Mouse (Mus musculus) left cerebral cortex, postnatal 10 days (tissue): Measurements from ENCODE around the gene Zc3h4. TPM values are rescaled to one million over a fixed set of nuclear protein-coding genes. Genes with fewer than 3 reads are reported as not detected.

Experiments used
- DNase-seq, 2 experiments: peaks; one replicate each; pipeline ENCODE4 v3.0.0; 2021 to 2022; ENCODE audit warnings: low spot score in 2 of 2, mixed read lengths in 1 of 2; ENCODE audit errors: extremely low spot score in 1 of 2
- intact Hi-C: fragments of 180-260 bp; cut with DNase I; formaldehyde crosslinking; loops from one replicate; pipeline ENCODE4 v1.15.1; 2025
- total RNA-seq, 2 experiments: library from RNA; stranded (reverse); gene quantifications; 2 replicates each; pipeline ENCODE4 v1.2.3; 2021

Zc3h4 gene
- total RNA-seq, 2 experiments from 2014 or later, result 54.3 to 57.2 TPM

DNA sequence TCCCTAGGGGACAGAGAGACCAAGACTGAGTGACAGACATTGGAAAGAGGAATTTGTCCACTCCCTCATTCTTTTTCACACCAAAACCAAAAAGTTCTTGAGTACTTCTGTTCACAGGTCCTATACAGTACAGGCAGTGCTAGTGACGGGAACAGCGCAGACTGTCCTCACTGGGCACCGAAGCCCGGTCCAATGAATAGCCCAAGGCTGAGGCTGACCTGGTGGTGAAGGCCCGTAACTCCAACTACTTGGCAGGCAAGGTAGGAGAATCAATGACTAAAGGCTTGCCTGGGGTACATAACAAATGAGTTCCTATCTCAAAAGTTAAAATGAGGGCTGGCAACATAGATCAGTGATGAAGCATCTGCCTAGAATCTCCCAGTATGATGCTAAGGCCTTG, 64.9 kb downstream of the Zc3h4 start:
- intact Hi-C loops, result loop anchor here (2.0 to 10.0 kb wide), 2 partner anchors 153 to 171 kb away; no protein-coding TSS in a partner anchor
- no peak for DNase-seq

- DNase-seq, result no peak
- intact Hi-C loops, result loop anchor here (10.0 kb wide), 1 partner anchor 172 kb away; no protein-coding TSS in a partner anchor
These were observed 65.9 kb downstream of the Zc3h4 start for GRCm38 (mm10) chr7:16466565-16466964.

- intact Hi-C loops, result loop anchor here (10.0 kb wide), 1 partner anchor 173 kb away; no protein-coding TSS in a partner anchor
- DNase-seq, result no peak
These were observed 67.4 kb downstream of the Zc3h4 start for GRCm38 (mm10) chr7:16468115-16468514.

DNA sequence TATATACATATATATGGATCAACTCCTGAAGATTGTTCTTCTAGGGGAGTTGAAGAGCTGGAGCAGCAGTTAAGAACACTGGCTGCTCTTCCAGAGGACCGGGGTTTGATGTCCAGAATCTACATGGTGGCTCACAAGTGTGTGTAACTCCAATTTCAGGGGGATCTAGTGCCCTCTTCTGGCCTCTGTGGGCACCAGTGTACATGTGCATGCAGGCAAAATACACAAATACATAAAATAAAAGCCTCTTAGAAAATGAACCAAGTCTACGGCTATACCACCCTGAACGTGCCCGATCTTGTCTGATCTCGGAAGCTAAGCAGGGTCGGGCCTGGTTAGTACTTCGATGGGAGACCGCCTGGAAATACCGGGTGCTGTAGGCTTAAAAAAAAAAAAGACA, 70.8 kb downstream of the Zc3h4 start:
- peak in 1 of 2 experiments; percentile 25 for DNase-seq
- intact Hi-C loops, result no loop called here

DNA sequence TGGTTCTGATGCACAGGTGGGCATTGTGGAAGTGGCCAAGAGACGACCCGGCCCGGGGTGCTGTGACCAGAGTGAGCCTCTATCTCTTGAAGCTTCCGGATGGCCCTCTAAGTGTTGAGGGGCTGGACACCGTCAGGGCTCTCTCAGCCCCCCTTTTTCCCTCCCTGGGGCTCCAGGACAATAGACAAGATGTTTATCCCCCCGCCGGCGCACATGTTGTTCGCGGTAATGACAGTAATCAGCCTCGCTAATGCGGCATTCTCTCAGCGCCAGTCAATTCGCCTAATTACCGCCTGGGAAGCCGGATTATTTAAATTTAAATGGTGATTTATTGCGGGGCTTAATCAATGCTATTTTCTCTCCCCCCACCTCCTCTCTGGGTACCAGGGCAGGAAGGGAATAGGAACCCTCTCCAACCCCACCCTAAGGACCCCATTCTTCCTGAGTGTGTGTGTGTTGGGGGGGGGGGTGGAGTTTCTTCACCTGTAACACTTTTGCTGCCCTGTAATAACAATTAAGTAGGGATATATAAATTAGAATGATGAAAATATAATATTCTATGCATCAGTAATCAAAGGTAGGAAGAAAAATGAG, 71.5 kb downstream of the Zc3h4 start:
- peak in 1 of 2 experiments; percentile 16 for DNase-seq
- intact Hi-C loops, result no loop called here

DNA sequence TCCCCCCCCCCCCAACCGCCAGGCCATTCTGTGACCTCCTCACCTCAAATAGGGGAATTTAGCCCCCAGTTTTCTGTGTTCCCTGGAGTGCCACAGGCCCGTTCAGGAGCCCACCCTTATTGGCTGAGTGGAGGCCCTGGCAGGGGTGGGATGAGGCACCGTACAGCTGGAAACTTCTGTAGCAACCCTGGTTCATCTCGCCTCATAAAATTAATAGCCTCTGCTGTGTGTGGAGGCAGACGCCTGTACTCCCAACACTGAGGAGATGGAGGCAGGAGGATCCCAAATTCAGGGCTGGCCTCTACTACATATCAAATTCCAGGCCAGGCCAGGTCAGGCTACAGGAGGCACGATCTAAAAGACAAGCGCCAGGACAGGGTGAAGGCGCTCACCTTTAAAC, 73.1 kb downstream of the Zc3h4 start:
- intact Hi-C loops, result no loop called here
- peak in 1 of 2 experiments; percentile 21 for DNase-seq

- peak in 1 of 2 experiments; percentile 58 for DNase-seq
- intact Hi-C loops, result no loop called here
These were observed 73.7 kb downstream of the Zc3h4 start for GRCm38 (mm10) chr7:16474445-16474844.

DNA sequence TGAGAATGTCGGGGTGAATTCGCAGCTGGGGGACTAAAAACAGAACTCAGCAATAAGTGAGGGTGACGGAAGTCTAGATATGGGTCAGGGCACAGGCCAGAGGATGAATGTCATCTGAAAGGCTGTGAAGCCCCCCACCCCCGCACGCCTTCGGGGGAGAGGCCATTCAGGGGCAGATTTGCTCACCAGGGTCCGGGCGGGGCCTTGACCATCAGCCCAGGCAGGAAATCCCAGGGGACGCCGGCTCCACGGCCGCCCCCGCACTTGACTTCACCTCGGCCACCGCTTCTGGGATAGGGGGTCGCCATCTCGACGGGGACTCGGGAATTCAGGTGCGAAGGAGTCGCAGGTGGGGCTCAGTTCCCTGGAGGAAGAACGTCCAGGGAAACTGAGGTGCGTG, 74.6 kb downstream of the Zc3h4 start:
- DNase-seq, result peak in 1 of 2 experiments; percentile 31
- intact Hi-C loops, result no loop called here

GRCm38 (mm10) chr7:16475764-16476599, 75.3 kb downstream of the Zc3h4 start:
- intact Hi-C loops, result no loop called here
- no peak for DNase-seq

GRCm38 (mm10) chr7:16476600-16476989, 75.9 kb downstream of the Zc3h4 start:
- DNase-seq, result peak in 1 of 2 experiments; percentile 30
- intact Hi-C loops, result no loop called here

GRCm38 (mm10) chr7:16477628-16478027, 76.9 kb downstream of the Zc3h4 start, which contains the start of gene Npas1:
Gene Npas1 (minus strand): TSS chr7:16477728.
- DNase-seq, result no peak
- intact Hi-C loops, result no loop called here

Other genes starting within 250 kb of the Zc3h4 start
- 10 to 100 TPM; 42.4 to 46.4 TPM for gene Meis3, start 225.8 kb upstream of the Zc3h4 start, total RNA-seq
- 10 to 100 TPM; 10.3 to 10.5 TPM for gene Dhx34, start 178.9 kb upstream of the Zc3h4 start, total RNA-seq
- gene C5ar2, start 156.8 kb upstream of the Zc3h4 start, total RNA-seq, result under 1 TPM; 0.53 to 0.79 TPM
- under 1 TPM; 0.71 to 0.83 TPM for gene C5ar1, start 141.4 kb upstream of the Zc3h4 start, total RNA-seq
- gene Inafm1, start 127.3 kb upstream of the Zc3h4 start, total RNA-seq, result 10 to 100 TPM; 33.0 to 35.6 TPM
- 10 to 100 TPM; 85.5 to 89.0 TPM for gene Ccdc9, start 114.1 kb upstream of the Zc3h4 start, total RNA-seq
- 10 to 100 TPM; 30.1 to 34.6 TPM for gene Bbc3, start 92.5 kb upstream of the Zc3h4 start, total RNA-seq
- 100 to 1,000 TPM; 114 to 118 TPM for gene Sae1, start 13.1 kb upstream of the Zc3h4 start, total RNA-seq
- gene Tmem160, start 51.9 kb downstream of the Zc3h4 start, total RNA-seq, result 10 to 100 TPM; 96.3 to 98.3 TPM
- 10 to 100 TPM; 14.6 to 15.0 TPM for gene Npas1, start 76.8 kb downstream of the Zc3h4 start, total RNA-seq
- 100 to 1,000 TPM; 145 to 147 TPM for gene Arhgap35, start 214.1 kb downstream of the Zc3h4 start, total RNA-seq